Mouse (Mus musculus): ENCODE measurements around the gene Gm44790. TPM values are rescaled to one million over a fixed set of nuclear protein-coding genes. Genes with fewer than 3 reads are reported as not detected.

Gene Gm44790
- polyA plus RNA-seq, 1 experiment: not detected

DNA sequence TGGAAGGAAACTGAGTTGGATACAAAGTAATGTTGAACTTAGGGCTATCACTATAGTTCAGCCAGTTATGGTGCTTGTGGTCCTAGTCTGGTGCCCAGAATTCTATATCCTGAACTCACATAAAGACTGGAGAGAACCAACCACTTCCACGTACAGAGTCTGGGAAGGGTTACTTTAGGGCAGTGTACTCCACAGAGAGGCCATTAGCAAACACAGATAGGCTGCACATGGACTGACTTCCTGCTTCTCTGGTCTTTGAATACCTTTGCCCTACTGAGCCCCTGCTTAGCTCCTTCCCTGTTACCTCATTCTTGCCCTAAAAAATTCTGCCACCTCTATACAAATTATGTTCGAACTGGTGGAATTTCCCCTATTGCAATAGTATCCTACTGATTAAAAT lies 26.5 kb upstream of the Gm44790 start:
- Histone ChIP-seq H3K27me3 (ENCODE audit: control insufficient read depth, insufficient read depth, low read length, poor library complexity, severe bottlenecking) (no peaks in the 10 kb centered on the region), H3K4me1 (ENCODE audit: control insufficient read depth, insufficient read depth, low read length) (peaks cover 2% of the 10 kb centered on the region), H3K9me3 (replicated peaks; ENCODE audit: control insufficient read depth, insufficient read depth, low read length, poor library complexity, severe bottlenecking) (no peaks in the 10 kb centered on the region), H3K36me3 (ENCODE audit: control insufficient read depth, insufficient read depth, low read length, poor library complexity, severe bottlenecking) (no peaks in the 10 kb centered on the region), H3K9ac (ENCODE audit: low read depth, poor library complexity, severe bottlenecking) (no peak overlapping the region), H3K27ac (ENCODE audit: insufficient read depth, low read length) (no peak overlapping the region), H3K4me3 (ENCODE audit: low read depth, low read length) (no peak overlapping the region)
- no peak for TF ChIP-seq POLR2A (IDR thresholded peaks at IDR 0.05; ENCODE audit: insufficient read depth, low read length)
- TF ChIP-seq CTCF (IDR thresholded peaks at IDR 0.05; ENCODE audit: low read depth, low read length): no peak
- no peak for TF ChIP-seq EP300 (IDR thresholded peaks at IDR 0.05; ENCODE audit: insufficient read depth, low read depth, low read length)

DNA sequence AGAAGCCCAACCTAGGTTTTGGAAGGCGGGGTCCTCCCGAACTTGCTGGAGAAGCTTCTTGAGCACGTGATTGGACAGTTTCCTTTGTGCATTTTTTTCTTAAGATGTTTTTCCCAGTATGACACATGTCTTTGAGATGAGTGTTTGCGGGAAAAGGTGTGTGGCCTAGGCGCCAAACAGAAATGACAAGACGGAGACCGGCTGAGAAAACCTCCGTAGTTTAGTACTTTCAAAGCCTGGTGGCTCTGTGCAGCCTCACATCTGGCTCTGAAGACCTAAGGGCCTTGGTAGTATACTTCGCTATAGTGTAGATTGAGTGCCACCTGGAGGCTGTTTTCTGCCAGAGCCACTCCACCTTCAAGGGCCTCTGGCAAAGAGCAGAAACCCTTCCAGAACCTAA lies 25.5 kb upstream of the Gm44790 start:
- Histone ChIP-seq H3K36me3 (ENCODE audit: control insufficient read depth, insufficient read depth, low read length, poor library complexity, severe bottlenecking) (no peaks in the 10 kb centered on the region), H3K9me3 (replicated peaks; ENCODE audit: control insufficient read depth, insufficient read depth, low read length, poor library complexity, severe bottlenecking) (no peaks in the 10 kb centered on the region), H3K27me3 (ENCODE audit: control insufficient read depth, insufficient read depth, low read length, poor library complexity, severe bottlenecking) (no peaks in the 10 kb centered on the region), H3K4me3 (ENCODE audit: low read depth, low read length) (peak overlapping the region; percentile 55; the same call in 1 of the 2 replicates), H3K9ac (ENCODE audit: low read depth, poor library complexity, severe bottlenecking) (no peak overlapping the region), H3K4me1 (ENCODE audit: control insufficient read depth, insufficient read depth, low read length) (peaks cover 3% of the 10 kb centered on the region), H3K27ac (ENCODE audit: insufficient read depth, low read length) (no peak overlapping the region)
- TF ChIP-seq CTCF (IDR thresholded peaks at IDR 0.05; ENCODE audit: low read depth, low read length): peak; percentile 59
- no peak for TF ChIP-seq POLR2A (IDR thresholded peaks at IDR 0.05; ENCODE audit: insufficient read depth, low read length)

DNA sequence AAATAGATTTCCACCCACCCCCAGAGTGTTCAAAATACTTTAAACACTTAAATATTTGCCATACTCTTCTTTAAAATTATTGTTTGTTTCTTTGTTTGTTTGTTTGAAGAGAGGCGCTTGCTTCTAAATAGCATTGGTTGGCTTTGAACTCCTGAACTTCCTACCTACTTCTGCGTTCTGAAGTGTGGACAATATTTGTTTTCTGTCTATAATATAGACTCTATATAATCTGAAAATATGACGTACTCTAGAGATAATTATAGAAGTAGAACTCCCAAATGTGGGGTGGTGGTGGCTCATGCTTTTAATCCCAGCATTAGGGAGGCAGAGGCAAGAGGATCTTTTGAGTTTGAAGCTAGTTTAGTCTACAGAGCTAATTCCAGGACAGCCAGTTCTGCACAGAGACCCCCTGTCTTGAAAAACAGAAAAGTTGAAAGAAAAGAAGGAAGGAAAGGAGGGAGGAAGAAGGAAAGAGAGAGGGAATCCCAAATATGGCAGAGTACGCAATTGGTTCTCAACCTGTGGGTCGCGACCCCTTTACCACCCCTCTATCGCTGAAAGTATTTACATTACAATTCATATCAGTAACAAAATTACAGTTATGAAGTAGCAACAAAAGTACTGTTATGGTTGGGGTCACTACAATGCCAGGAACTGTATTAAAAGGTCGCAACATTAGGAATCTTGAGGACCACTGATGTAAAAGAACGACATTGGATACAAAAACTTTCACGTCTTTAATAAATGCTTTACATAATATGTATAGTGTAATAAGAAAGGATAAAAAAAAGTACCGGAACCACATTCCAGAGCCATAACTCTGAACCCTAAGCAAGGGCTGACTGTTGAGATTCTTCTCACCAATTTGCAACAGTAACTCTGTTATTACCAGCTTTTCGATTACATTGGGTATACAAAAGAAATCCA lies 23.5 kb upstream of the Gm44790 start:
- no peaks in the 10 kb centered on the region for H3K9me3 ChIP-seq (replicated peaks; ENCODE audit: control insufficient read depth, insufficient read depth, low read length, poor library complexity, severe bottlenecking)
- H3K36me3 ChIP-seq (ENCODE audit: control insufficient read depth, insufficient read depth, low read length, poor library complexity, severe bottlenecking): peaks cover 9% of the 10 kb centered on the region
- peak overlapping the region; percentile 50; the same call in 1 of the 2 replicates for H3K9ac ChIP-seq (ENCODE audit: low read depth, poor library complexity, severe bottlenecking)
- TF ChIP-seq POLR2A (IDR thresholded peaks at IDR 0.05; ENCODE audit: insufficient read depth, low read length) (no peak), EP300 (IDR thresholded peaks at IDR 0.05; ENCODE audit: insufficient read depth, low read depth, low read length) (no peak), CTCF (IDR thresholded peaks at IDR 0.05; ENCODE audit: low read depth, low read length) (no peak)
- peak overlapping the region; percentile 49 for H3K4me3 ChIP-seq (ENCODE audit: low read depth, low read length)
- H3K4me1 ChIP-seq (ENCODE audit: control insufficient read depth, insufficient read depth, low read length): peaks cover 3% of the 10 kb centered on the region
- H3K27me3 ChIP-seq (ENCODE audit: control insufficient read depth, insufficient read depth, low read length, poor library complexity, severe bottlenecking): no peaks in the 10 kb centered on the region
- no peak overlapping the region for H3K27ac ChIP-seq (ENCODE audit: insufficient read depth, low read length)

DNA sequence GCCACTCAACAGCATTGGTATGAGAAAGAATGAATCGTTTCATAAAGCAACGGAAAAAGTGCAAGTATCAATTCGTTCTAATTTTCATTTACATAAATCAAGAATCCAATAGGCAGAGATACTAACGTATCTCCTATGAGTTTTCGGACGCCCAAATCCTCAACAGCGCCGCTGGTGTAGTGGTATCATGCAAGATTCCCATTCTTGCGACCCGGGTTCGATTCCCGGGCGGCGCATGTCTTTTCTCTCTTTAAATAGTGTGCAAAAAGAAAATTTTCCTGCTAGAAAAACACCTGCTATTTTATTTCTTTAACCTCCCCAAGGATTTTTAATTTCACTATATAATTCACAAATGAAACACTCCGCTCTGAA lies 22.7 kb upstream of the Gm44790 start:
- Histone ChIP-seq H3K27me3 (ENCODE audit: control insufficient read depth, insufficient read depth, low read length, poor library complexity, severe bottlenecking) (no peaks in the 10 kb centered on the region), H3K9me3 (replicated peaks; ENCODE audit: control insufficient read depth, insufficient read depth, low read length, poor library complexity, severe bottlenecking) (no peaks in the 10 kb centered on the region), H3K9ac (ENCODE audit: low read depth, poor library complexity, severe bottlenecking) (no peak overlapping the region), H3K4me3 (ENCODE audit: low read depth, low read length) (peak overlapping the region; percentile 7), H3K4me1 (ENCODE audit: control insufficient read depth, insufficient read depth, low read length) (peaks cover 3% of the 10 kb centered on the region), H3K27ac (ENCODE audit: insufficient read depth, low read length) (no peak overlapping the region), H3K36me3 (ENCODE audit: control insufficient read depth, insufficient read depth, low read length, poor library complexity, severe bottlenecking) (peaks cover 9% of the 10 kb centered on the region)
- no peak for TF ChIP-seq CTCF (IDR thresholded peaks at IDR 0.05; ENCODE audit: low read depth, low read length)
- TF ChIP-seq EP300 (IDR thresholded peaks at IDR 0.05; ENCODE audit: insufficient read depth, low read depth, low read length): no peak
- TF ChIP-seq POLR2A (IDR thresholded peaks at IDR 0.05; ENCODE audit: insufficient read depth, low read length): no peak

DNA sequence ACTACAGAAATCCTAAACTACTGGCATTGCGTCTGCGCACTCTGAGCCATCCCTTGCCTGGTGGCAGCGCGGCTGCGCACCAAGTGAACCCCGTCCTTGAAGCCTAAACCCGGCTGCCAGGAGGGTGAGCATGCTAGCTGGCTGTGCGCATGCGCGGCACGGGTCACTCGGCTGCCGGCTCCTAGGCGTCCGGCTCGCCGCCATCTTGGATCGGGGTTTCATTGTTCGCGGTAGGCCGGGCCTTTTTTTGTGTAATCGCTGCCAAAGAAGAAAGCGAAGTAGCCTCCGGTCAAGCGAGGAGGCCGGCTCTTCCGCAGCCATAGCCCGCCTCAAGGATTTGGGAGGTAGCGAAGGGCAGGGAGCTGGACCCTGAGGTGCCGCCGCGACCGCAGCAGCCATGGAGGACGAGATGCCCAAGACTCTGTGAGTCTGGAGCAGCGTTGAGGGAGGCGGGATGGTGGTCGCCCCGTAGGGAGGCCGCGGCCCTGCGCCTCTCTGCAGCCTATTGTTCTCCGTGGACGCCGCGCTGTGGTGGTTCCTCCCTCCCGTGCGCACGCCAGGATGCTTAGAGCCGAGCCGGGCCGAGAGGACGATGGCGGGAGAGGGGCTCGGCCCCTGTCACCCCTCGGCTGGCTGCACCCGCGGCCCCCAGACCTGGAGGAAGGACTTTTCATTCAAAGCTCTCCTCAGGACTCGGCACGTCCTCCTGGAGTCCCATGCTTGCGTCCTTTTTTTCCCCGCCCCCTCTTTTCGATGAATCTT lies 22.2 kb upstream of the Gm44790 start, which contains the start of gene Tia1:
Gene Tia1, plus strand, starts transcription at position 120 of the 762 bp plus-strand sequence.
- Histone ChIP-seq H3K4me1 (ENCODE audit: control insufficient read depth, insufficient read depth, low read length) (peaks cover 3% of the 10 kb centered on the region), H3K9ac (ENCODE audit: low read depth, poor library complexity, severe bottlenecking) (peak within 1 kb of the TSS; percentile 74), H3K4me3 (ENCODE audit: low read depth, low read length) (peak within 1 kb of the TSS; percentile 81), H3K36me3 (ENCODE audit: control insufficient read depth, insufficient read depth, low read length, poor library complexity, severe bottlenecking) (peaks cover 9% of the 10 kb centered on the region), H3K9me3 (replicated peaks; ENCODE audit: control insufficient read depth, insufficient read depth, low read length, poor library complexity, severe bottlenecking) (no peaks in the 10 kb centered on the region), H3K27ac (ENCODE audit: insufficient read depth, low read length) (peak within 1 kb of the TSS; percentile 58), H3K27me3 (ENCODE audit: control insufficient read depth, insufficient read depth, low read length, poor library complexity, severe bottlenecking) (no peaks in the 10 kb centered on the region)
- TF ChIP-seq CTCF (IDR thresholded peaks at IDR 0.05; ENCODE audit: low read depth, low read length): no peak
- TF ChIP-seq POLR2A (IDR thresholded peaks at IDR 0.05; ENCODE audit: insufficient read depth, low read length): no peak
- no peak for TF ChIP-seq EP300 (IDR thresholded peaks at IDR 0.05; ENCODE audit: insufficient read depth, low read depth, low read length)

Data from ES-Bruce4 (cell line).